Mouse (Mus musculus) heart, adult 2 months (tissue): Measurements from ENCODE around the gene Dennd2a. TPM values are rescaled to one million over a fixed set of nuclear protein-coding genes. Genes with fewer than 3 reads are reported as not detected.
A peak's percentile ranks its signal among the peaks of the same experiment; 100 is the strongest.

Source experiments
- DNase-seq, 2 experiments: peaks; one replicate each; pipeline ENCODE4 v3.0.0; 2021
- H3K27ac ChIP-seq: fragments of 200-600 bp; 2 replicates; pipeline ENCODE4 v1.8.1; 2022
- H3K27me3 ChIP-seq: fragments of 200-500 bp; 2 replicates; pipeline ENCODE4 v1.6.1; 2012; ENCODE audit warnings: mild to moderate bottlenecking, low read length, inconsistent platforms, mixed read lengths; ENCODE audit not compliant: control insufficient read depth, insufficient read depth
- H3K36me3 ChIP-seq: fragments of 200-500 bp; 2 replicates; pipeline ENCODE4 v1.6.1; 2012; ENCODE audit warnings: low read length, inconsistent platforms; ENCODE audit not compliant: control insufficient read depth, insufficient read depth
- H3K4me1 ChIP-seq: fragments of 200-500 bp; 2 replicates; pipeline ENCODE4 v1.6.1; 2011; ENCODE audit warnings: low read length; ENCODE audit not compliant: control insufficient read depth, insufficient read depth
- H3K4me3 ChIP-seq: fragments of 200-600 bp; 2 replicates; pipeline ENCODE4 v1.8.1; 2022
- H3K79me2 ChIP-seq: fragments of 200-500 bp; replicated peaks from 2 replicates; pipeline ENCODE4 v1.6.1; 2012; ENCODE audit warnings: mild to moderate bottlenecking, inconsistent platforms, low read length, moderate library complexity, mixed read lengths; ENCODE audit not compliant: control insufficient read depth, insufficient read depth
- H3K9ac ChIP-seq: fragments of 200-500 bp; 2 replicates; pipeline ENCODE4 v1.6.1; 2012; ENCODE audit warnings: low read depth, mild to moderate bottlenecking, control low read depth, inconsistent platforms, low read length, mixed read lengths
- CTCF ChIP-seq: fragments of 200-600 bp; IDR thresholded peaks from 2 replicates; pipeline ENCODE4 v1.8.1; 2022; ENCODE audit warnings: antibody characterized with exemption, mild to moderate bottlenecking, moderate library complexity
- EP300 ChIP-seq: fragments of 200-500 bp; IDR thresholded peaks from 2 replicates; pipeline ENCODE4 v1.6.1; 2011; ENCODE audit warnings: low read depth, low read length, control low read depth; ENCODE audit not compliant: insufficient read depth
- POLR2A ChIP-seq: fragments of 200-500 bp; IDR thresholded peaks from 2 replicates; pipeline ENCODE4 v1.6.1; 2011; ENCODE audit warnings: mild to moderate bottlenecking, low read depth, low read length, control low read depth; ENCODE audit not compliant: insufficient read depth
- WGBS: fragments of 180-500 bp; shearing (Covaris S2); methylation state at CpG from one replicate; pipeline ENCODE4 v1.1.7; 2018; 5-methylcytosine and 5-hydroxymethylcytosine counted together
- intact Hi-C: fragments of 180-260 bp; cut with DNase I; formaldehyde crosslinking; loops from one replicate; pipeline ENCODE4 v1.15.1; 2025
- polyA plus RNA-seq: library from polyadenylated mRNA; depleted of rRNA; stranded (reverse); fragments of >200 nt; gene quantifications from 2 replicates; pipeline ENCODE4 v1.2.3, GENCODE M21; 2012
- total RNA-seq, 2 experiments: library from RNA; stranded (reverse); gene quantifications; 2 replicates each; pipeline ENCODE4 v1.2.3; 2021

Gene Dennd2a
- total and polyA plus RNA-seq, 3 experiments, result 5.6 to 6.6 (median 6.0) TPM

- no peak for TF ChIP-seq CTCF
- TF ChIP-seq EP300, result no peak
- TF ChIP-seq POLR2A, result no peak
- Histone ChIP-seq H3K27me3 (no peaks in the 10 kb centered on the region), H3K27ac (no peak overlapping the region), H3K4me3 (no peak overlapping the region), H3K79me2 (no peaks in the 10 kb centered on the region), H3K9ac (no peak overlapping the region), H3K4me1 (peaks cover 5% of the 10 kb centered on the region; the same call in 1 of the 2 replicates), H3K36me3 (no peaks in the 10 kb centered on the region)
- no peak for DNase-seq
- intact Hi-C loops, result no loop called here
Observed at GRCm38 (mm10) chr6:39534944-39535343, 22.7 kb downstream of the Dennd2a start.

DNA sequence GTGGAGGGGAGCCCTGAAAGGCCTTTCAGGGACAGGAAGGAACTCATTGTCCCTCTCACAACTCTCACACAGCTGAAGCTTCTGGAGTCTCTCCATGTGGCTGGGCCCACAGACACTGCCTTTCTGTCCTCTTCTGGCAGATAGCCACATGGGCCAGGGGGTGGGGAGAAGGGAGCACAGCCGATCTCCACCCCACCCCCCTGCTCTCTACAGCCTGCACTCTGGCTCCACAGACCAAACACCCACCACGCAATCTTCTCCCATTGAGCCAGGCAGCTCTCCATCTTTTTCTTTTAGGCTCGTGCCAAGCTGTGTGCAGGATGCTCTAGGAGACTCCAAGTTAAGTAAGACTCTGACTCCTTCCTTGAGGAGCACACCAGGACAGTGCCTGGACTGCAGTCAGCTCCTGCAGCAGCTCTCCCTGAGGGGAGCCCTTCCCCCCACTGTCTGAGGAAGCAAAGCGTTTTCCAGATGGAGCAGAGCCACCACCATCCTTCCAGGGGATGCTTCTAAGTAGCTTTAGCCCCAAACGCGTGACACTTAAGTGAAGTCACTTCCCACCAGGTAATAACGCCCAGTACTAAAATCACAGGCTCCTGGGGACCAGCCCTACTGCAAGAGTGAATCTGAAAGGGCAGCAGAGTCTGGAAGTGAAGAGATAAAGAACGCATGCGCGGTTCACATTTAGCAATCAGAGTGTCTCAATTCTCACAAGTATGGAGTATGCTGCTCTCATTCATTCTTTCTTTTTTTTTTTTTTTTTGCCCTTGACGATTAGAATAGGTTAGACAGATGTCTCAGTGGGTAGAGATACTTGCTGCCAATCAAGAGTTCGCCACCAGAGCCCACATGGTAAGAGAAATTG, 28.8 kb downstream of the Dennd2a start:
- Histone ChIP-seq H3K27me3 (no peaks in the 10 kb centered on the region), H3K27ac (peak overlapping the region; percentile 28), H3K36me3 (no peaks in the 10 kb centered on the region), H3K9ac (no peak overlapping the region), H3K4me3 (no peak overlapping the region), H3K4me1 (peaks cover 6% of the 10 kb centered on the region), H3K79me2 (no peaks in the 10 kb centered on the region)
- 21% methylated on average over 12 of the region's 12 CpGs for WGBS
- DNase-seq, result peak; percentile 71 to 77
- TF ChIP-seq POLR2A (no peak), CTCF (no peak), EP300 (no peak)
- intact Hi-C loops, result loop anchor here (5.0 kb wide), 1 partner anchor 33 kb away; no protein-coding TSS in a partner anchor

DNA sequence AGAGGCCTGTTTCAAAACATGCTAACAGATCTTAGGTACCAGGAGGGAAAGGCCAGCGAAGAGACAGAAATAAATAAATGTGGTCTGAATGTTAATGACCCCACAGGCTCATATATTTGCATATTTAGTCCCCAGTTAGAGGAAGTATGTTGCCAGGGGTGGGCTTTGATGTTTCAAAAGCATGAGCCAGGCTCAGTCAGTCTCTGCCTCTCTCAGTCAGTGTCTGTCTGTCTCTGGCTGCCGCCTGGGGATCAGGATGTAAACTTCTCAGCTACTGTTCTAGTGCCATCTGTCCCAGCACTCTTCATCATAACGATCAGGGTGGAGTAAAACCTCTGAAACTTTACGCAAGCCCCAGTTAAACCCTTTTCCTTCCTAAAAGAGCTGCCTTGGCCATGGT, 29.9 kb downstream of the Dennd2a start:
- intact Hi-C loops, result loop anchor here (5.0 kb wide), 1 partner anchor 34 kb away; no protein-coding TSS in a partner anchor
- Histone ChIP-seq H3K27me3 (no peaks in the 10 kb centered on the region), H3K27ac (peak overlapping the region; percentile 1)

DNA sequence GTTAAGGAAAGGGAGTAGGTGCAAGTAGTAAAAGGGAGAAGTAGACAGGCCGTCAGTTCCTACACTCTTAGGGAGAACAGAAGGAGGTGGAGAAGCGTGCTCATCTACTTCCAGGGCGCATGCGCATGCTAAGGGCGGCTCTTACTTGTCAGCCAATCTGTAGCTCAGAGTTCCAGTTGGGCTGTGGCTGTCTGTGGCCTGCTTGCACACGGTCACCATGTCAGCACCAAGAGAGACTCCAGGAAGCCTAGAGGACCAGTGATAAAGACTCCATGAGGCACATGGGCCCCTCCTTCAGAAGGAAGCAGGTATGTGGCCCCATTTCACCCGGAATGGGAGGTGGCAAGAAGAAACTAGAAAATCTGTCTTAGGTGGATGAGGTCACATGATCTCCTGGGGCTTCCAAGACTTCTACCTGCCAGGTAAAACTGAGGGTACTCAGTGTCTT, 30.3 kb downstream of the Dennd2a start:
- WGBS, result 79% methylated on average over 7 of the region's 7 CpGs
- DNase-seq, result peak; percentile 36 to 49
- intact Hi-C loops, result loop anchor here (5.0 kb wide), 1 partner anchor 35 kb away; no protein-coding TSS in a partner anchor
- no peak for TF ChIP-seq EP300
- peak; percentile 35; the same call in 1 of the 2 replicates for TF ChIP-seq POLR2A
- Histone ChIP-seq H3K4me1 (peaks cover 6% of the 10 kb centered on the region), H3K4me3 (no peak overlapping the region), H3K79me2 (no peaks in the 10 kb centered on the region), H3K27ac (no peak overlapping the region; the same call in 1 of the 2 replicates), H3K27me3 (no peaks in the 10 kb centered on the region), H3K36me3 (no peaks in the 10 kb centered on the region), H3K9ac (no peak overlapping the region)

More for the DNA sequence above, 29.9 kb downstream of the Dennd2a start:
- TF ChIP-seq POLR2A, result no peak
- TF ChIP-seq EP300, result no peak
- no peak for TF ChIP-seq CTCF
- WGBS, result 64% methylated on average over 4 of the region's 4 CpGs
- Histone ChIP-seq H3K36me3 (no peaks in the 10 kb centered on the region), H3K79me2 (no peaks in the 10 kb centered on the region), H3K4me1 (peaks cover 6% of the 10 kb centered on the region), H3K9ac (no peak overlapping the region), H3K4me3 (no peak overlapping the region)
- no peak for DNase-seq

GRCm38 (mm10) chr6:39526797-39527196, 30.9 kb downstream of the Dennd2a start:
- no peak overlapping the region for H3K4me3 ChIP-seq
- H3K36me3 ChIP-seq, result no peaks in the 10 kb centered on the region
- intact Hi-C loops, result loop anchor here (5.0 kb wide), 1 partner anchor 36 kb away; no protein-coding TSS in a partner anchor
- no peaks in the 10 kb centered on the region for H3K27me3 ChIP-seq
- H3K79me2 ChIP-seq, result no peaks in the 10 kb centered on the region
- H3K4me1 ChIP-seq, result peaks cover 6% of the 10 kb centered on the region
- TF ChIP-seq CTCF, result no peak
- no peak for TF ChIP-seq POLR2A
- TF ChIP-seq EP300, result no peak
- H3K9ac ChIP-seq, result no peak overlapping the region
- WGBS, result 48% methylated on average over 10 of the region's 10 CpGs
- no peak overlapping the region for H3K27ac ChIP-seq
- DNase-seq, result no peak

GRCm38 (mm10) chr6:39523161-39523560, 34.5 kb downstream of the Dennd2a start:
- Histone ChIP-seq H3K4me1 (peaks cover 4% of the 10 kb centered on the region), H3K9ac (no peak overlapping the region), H3K4me3 (no peak overlapping the region), H3K27me3 (no peaks in the 10 kb centered on the region), H3K27ac (no peak overlapping the region), H3K36me3 (no peaks in the 10 kb centered on the region), H3K79me2 (no peaks in the 10 kb centered on the region)
- intact Hi-C loops, result no loop called here
- no peak for DNase-seq
- TF ChIP-seq EP300 (no peak), CTCF (no peak), POLR2A (no peak)
- WGBS, result 91% methylated on average over 13 of the region's 13 CpGs
